Mouse (Mus musculus): ENCODE measurements around the gene Smim24. TPM values are rescaled to one million over a fixed set of nuclear protein-coding genes. Genes with fewer than 3 reads are reported as not detected.

The Smim24 gene
- polyA plus RNA-seq, 1 experiment from 2014 or later = 2.8 TPM

- H3K9ac ChIP-seq (replicated peaks) = peak overlapping the region; percentile 28; the same call in 1 of the 2 replicates
- no peak overlapping the region for H3K4me3 ChIP-seq
- no peak for ATAC-seq (ENCODE audit: low FRiP score, low read depth)
- H3K4me1 ChIP-seq = peaks cover 43% of the 10 kb centered on the region
- H3K9me3 ChIP-seq = no peaks in the 10 kb centered on the region
- peaks cover 36% of the 10 kb centered on the region for H3K27me3 ChIP-seq
- H3K27ac ChIP-seq (replicated peaks) = peak overlapping the region; percentile 54
- H3K4me2 ChIP-seq (replicated peaks) = no peak overlapping the region
- peaks cover 56% of the 10 kb centered on the region for H3K36me3 ChIP-seq
- 80% methylated on average over 6 of the region's 6 CpGs for WGBS
These were observed 26.2 kb upstream of the Smim24 start for GRCm38 (mm10) chr10:81366477-81367206.

DNA sequence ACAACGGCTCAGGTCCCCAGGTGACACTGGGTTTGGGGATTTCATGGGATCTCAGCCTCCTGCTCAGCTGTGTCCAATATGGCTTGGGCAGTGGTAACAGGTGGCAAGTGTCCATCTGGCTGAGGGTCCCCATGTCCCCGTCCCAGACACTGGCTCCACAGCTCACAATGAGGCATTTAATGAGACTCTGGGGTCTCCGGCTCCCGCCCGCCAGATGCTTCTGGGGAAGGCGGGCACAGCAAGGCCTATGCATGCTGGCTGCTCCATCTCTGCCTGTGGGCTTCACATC, 25.7 kb upstream of the Smim24 start:
- no peaks in the 10 kb centered on the region for H3K9me3 ChIP-seq
- peaks cover 36% of the 10 kb centered on the region for H3K27me3 ChIP-seq
- 0 out of 2 replicates have a peak overlapping the region, but pooled peaks have one; percentile 25 for H3K27ac ChIP-seq (replicated peaks)
- no peak for ATAC-seq (ENCODE audit: low FRiP score, low read depth)
- no peak overlapping the region for H3K4me3 ChIP-seq
- H3K4me1 ChIP-seq = peaks cover 43% of the 10 kb centered on the region
- WGBS = 78% methylated on average over 6 of the region's 6 CpGs
- no peak overlapping the region for H3K4me2 ChIP-seq (replicated peaks)
- peaks cover 61% of the 10 kb centered on the region for H3K36me3 ChIP-seq
- H3K9ac ChIP-seq (replicated peaks) = 0 out of 2 replicates have a peak overlapping the region, but pooled peaks have one; percentile 28

DNA sequence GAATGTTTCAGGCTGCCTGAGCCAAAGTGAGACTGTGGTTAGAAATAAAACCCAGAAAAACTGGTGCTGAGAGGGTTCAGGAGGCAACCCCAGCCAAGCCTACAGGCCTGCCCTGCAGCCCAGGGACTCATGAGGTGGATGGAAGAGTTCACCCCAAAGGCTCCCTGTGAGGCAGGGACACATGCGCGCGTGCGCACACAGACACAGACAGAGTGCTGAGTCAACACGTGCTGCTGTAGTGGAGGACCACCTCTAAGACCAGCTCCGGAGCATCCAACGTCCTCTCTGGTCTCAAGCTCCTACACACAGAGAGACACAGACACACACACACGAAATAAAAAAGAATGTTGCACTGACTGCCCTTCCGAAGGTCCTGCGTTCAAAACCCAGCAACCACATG, 17.5 kb upstream of the Smim24 start:
- no peak overlapping the region for H3K9ac ChIP-seq (replicated peaks)
- H3K9me3 ChIP-seq = no peaks in the 10 kb centered on the region
- no peak overlapping the region for H3K4me3 ChIP-seq
- no peak overlapping the region for H3K27ac ChIP-seq (replicated peaks)
- no peaks in the 10 kb centered on the region for H3K27me3 ChIP-seq
- 0 out of 2 replicates have a peak overlapping the region, but pooled peaks have one; percentile 84 for H3K4me2 ChIP-seq (replicated peaks)
- H3K36me3 ChIP-seq = peaks cover 54% of the 10 kb centered on the region
- 92% methylated on average over 10 of the region's 10 CpGs for WGBS
- peaks cover 29% of the 10 kb centered on the region for H3K4me1 ChIP-seq
- ATAC-seq (ENCODE audit: low FRiP score, low read depth) = no peak

DNA sequence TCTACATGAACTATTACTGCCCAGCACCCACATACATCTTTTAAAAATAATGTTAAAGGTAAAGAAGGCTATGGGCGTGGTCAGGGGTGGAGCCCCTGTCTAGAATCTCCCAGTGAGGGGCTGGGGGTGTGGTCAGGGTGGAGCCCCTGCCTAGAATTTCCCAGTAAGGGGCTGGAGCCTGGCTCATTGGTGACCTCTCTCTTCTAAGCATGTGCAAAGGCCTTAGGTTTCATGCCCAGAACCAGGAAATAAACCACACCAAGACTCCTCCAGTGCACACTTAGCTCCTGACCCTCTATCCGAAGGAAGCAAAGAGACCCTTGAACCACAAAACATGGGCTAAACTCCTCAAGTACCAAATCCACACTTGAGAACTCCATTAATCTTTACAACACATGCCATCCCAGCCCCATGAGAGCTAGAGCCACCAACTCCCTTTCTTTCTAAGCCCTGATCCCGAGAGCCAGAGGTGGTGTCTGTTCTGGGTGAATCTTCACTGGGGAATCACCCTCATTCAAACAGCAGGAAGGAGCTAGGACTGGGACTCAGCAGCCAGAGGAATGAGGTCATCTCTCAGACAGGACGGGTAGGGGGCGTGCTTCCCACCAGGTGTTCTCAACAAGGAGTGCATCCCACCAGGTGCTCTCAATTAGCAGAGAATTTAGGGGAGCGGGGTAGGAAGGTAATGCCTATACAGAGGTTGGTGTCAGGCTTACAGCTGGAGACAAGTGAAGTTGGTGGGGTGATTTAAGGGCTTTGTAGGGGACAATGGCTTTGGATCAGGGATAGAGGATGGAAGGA, 16.1 kb upstream of the Smim24 start:
- Histone ChIP-seq H3K9me3 (no peaks in the 10 kb centered on the region), H3K4me3 (peak overlapping the region; percentile 85), H3K27ac (replicated peaks) (0 out of 2 replicates have a peak overlapping the region, but pooled peaks have one; percentile 3), H3K9ac (replicated peaks) (peak overlapping the region; percentile 97), H3K36me3 (peaks cover 40% of the 10 kb centered on the region), H3K27me3 (no peaks in the 10 kb centered on the region), H3K4me1 (peaks cover 29% of the 10 kb centered on the region), H3K4me2 (replicated peaks) (peak overlapping the region; percentile 84)
- 40% methylated on average over 6 of the region's 6 CpGs for WGBS
- no peak for ATAC-seq (ENCODE audit: low FRiP score, low read depth)

GRCm38 (mm10) chr10:81377362-81377664, 15.5 kb upstream of the Smim24 start:
- Histone ChIP-seq H3K4me2 (replicated peaks) (peak overlapping the region; percentile 84), H3K36me3 (peaks cover 34% of the 10 kb centered on the region), H3K9me3 (no peaks in the 10 kb centered on the region), H3K9ac (replicated peaks) (peak overlapping the region; percentile 97), H3K27me3 (no peaks in the 10 kb centered on the region), H3K4me3 (peak overlapping the region; percentile 85), H3K27ac (replicated peaks) (0 out of 2 replicates have a peak overlapping the region, but pooled peaks have one; percentile 73), H3K4me1 (peaks cover 33% of the 10 kb centered on the region)
- WGBS = 63% methylated on average over 2 of the region's 2 CpGs
- ATAC-seq (ENCODE audit: low FRiP score, low read depth) = no peak

GRCm38 (mm10) chr10:81377793-81378552, 14.9 kb upstream of the Smim24 start, which contains the start of gene Fzr1:
Gene Fzr1 (minus strand): TSS chr10:81378516.
- Histone ChIP-seq H3K4me3 (peak within 1 kb of the TSS; percentile 85), H3K9ac (replicated peaks) (peak within 1 kb of the TSS; percentile 97), H3K9me3 (no peaks in the 10 kb centered on the region), H3K36me3 (peaks cover 28% of the 10 kb centered on the region), H3K4me1 (peaks cover 33% of the 10 kb centered on the region), H3K27me3 (no peaks in the 10 kb centered on the region), H3K4me2 (replicated peaks) (peak within 1 kb of the TSS; percentile 84), H3K27ac (replicated peaks) (peak within 1 kb of the TSS; percentile 81)
- peak; percentile 72 for ATAC-seq (ENCODE audit: low FRiP score, low read depth)
- WGBS = under 1% methylated on average over 31 of the region's 59 CpGs

- Histone ChIP-seq H3K9ac (replicated peaks) (peak overlapping the region; percentile 97), H3K27ac (replicated peaks) (peak overlapping the region; percentile 81), H3K36me3 (peaks cover 21% of the 10 kb centered on the region), H3K9me3 (no peaks in the 10 kb centered on the region), H3K4me3 (peak overlapping the region; percentile 85), H3K4me1 (peaks cover 33% of the 10 kb centered on the region), H3K4me2 (replicated peaks) (peak overlapping the region; percentile 60), H3K27me3 (no peaks in the 10 kb centered on the region)
- peak; percentile 96 for ATAC-seq (ENCODE audit: low FRiP score, low read depth)
- WGBS = under 1% methylated on average over 46 of the region's 46 CpGs
These were observed 14.2 kb upstream of the Smim24 start for GRCm38 (mm10) chr10:81378553-81379182.

- Histone ChIP-seq H3K9me3 (no peaks in the 10 kb centered on the region), H3K4me2 (replicated peaks) (peak overlapping the region; percentile 60), H3K27me3 (no peaks in the 10 kb centered on the region), H3K36me3 (peaks cover 16% of the 10 kb centered on the region), H3K27ac (replicated peaks) (peak overlapping the region; percentile 81), H3K4me3 (peak overlapping the region; percentile 85), H3K4me1 (peaks cover 33% of the 10 kb centered on the region), H3K9ac (replicated peaks) (peak overlapping the region; percentile 41)
- 54% methylated on average over 3 of the region's 3 CpGs for WGBS
- 0 out of 2 replicates have a peak, but pooled peaks have one; percentile 0 for ATAC-seq (ENCODE audit: low FRiP score, low read depth)
These were observed 13.7 kb upstream of the Smim24 start for GRCm38 (mm10) chr10:81379183-81379553.

DNA sequence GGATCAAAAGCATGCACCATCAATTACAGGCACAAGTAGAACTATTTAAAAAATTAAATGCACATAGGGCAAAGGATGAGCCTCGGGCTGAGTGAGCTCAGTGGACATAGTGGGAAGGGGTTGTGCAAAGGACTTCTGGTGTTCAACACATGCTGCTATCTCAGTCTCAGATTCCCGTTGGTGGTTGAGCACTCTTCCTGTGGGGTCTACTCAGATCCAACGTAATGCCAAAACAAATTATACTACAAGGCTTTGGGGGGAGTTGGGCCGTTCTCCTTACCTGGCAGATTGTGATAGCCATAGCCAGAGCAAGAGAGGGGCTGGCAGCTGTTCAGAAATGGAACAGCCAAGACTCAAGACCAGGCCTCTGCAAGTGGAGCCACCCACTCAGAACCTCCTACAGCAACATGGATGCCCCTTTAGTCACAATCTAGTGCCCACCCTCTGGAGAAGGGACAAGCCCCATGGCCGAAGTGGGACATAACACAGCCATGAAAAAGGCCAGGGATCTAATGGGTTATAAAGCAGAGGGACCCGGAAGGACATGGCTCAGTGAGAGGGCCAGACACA, 13.0 kb upstream of the Smim24 start:
- ATAC-seq (ENCODE audit: low FRiP score, low read depth) = no peak
- Histone ChIP-seq H3K9ac (replicated peaks) (no peak overlapping the region), H3K4me2 (replicated peaks) (no peak overlapping the region), H3K4me3 (no peak overlapping the region), H3K27ac (replicated peaks) (no peak overlapping the region), H3K27me3 (no peaks in the 10 kb centered on the region), H3K4me1 (peaks cover 35% of the 10 kb centered on the region), H3K36me3 (peaks cover 12% of the 10 kb centered on the region; the same call in 1 of the 2 replicates), H3K9me3 (no peaks in the 10 kb centered on the region)
- WGBS = 94% methylated on average over 6 of the region's 6 CpGs

GRCm38 (mm10) chr10:81382039-81382438, 10.8 kb upstream of the Smim24 start:
- H3K9me3 ChIP-seq = no peaks in the 10 kb centered on the region
- no peak overlapping the region for H3K27ac ChIP-seq (replicated peaks)
- peaks cover 30% of the 10 kb centered on the region for H3K4me1 ChIP-seq
- no peak overlapping the region for H3K4me2 ChIP-seq (replicated peaks)
- ATAC-seq (ENCODE audit: low FRiP score, low read depth) = no peak
- no peaks in the 10 kb centered on the region for H3K27me3 ChIP-seq
- H3K9ac ChIP-seq (replicated peaks) = no peak overlapping the region
- peaks cover 13% of the 10 kb centered on the region for H3K36me3 ChIP-seq
- H3K4me3 ChIP-seq = no peak overlapping the region
- 88% methylated on average over 5 of the region's 5 CpGs for WGBS

All from midbrain, embryonic 12.5 days (tissue).